Mouse (Mus musculus): Measurements from ENCODE around the gene Mlxipl.
"Not testable (repeated sequence)": the region's sequence is repeated elsewhere in the genome, so short reads cannot be mapped to it uniquely, and the experiment has no call there.

Mlxipl gene

GRCm38 (mm10) chr5:135089653-135090052 lies at the start of gene Mlxipl:
Gene Mlxipl, plus strand, starts transcription at chr5:135089890.
- DNase-seq (ENCODE audit: low read depth): no peak

- DNase-seq (ENCODE audit: low read depth): no peak
Measured at GRCm38 (mm10) chr5:135040059-135040458, 49.6 kb upstream of the Mlxipl start.

GRCm38 (mm10) chr5:135040777-135041176 lies 48.9 kb upstream of the Mlxipl start:
- DNase-seq (ENCODE audit: low read depth): no peak

- DNase-seq (ENCODE audit: low read depth): no peak
Measured at GRCm38 (mm10) chr5:135042105-135042788, 47.4 kb upstream of the Mlxipl start.

GRCm38 (mm10) chr5:135044575-135044974 lies 45.1 kb upstream of the Mlxipl start:
- DNase-seq (ENCODE audit: low read depth): no peak

GRCm38 (mm10) chr5:135048539-135048938 lies 41.2 kb upstream of the Mlxipl start:
- no peak for DNase-seq (ENCODE audit: low read depth)

- not testable (repeated sequence) for DNase-seq (ENCODE audit: low read depth)
Measured at GRCm38 (mm10) chr5:135049268-135049667, 40.4 kb upstream of the Mlxipl start.

GRCm38 (mm10) chr5:135053356-135053755 lies 36.3 kb upstream of the Mlxipl start:
- DNase-seq (ENCODE audit: low read depth): no peak

- peak; percentile 97 for DNase-seq (ENCODE audit: low read depth)
Measured at GRCm38 (mm10) chr5:135063629-135064381, 25.9 kb upstream of the Mlxipl start, which contains the start of gene Dnajc30. Gene Dnajc30, plus strand, starts transcription at chr5:135064202.

GRCm38 (mm10) chr5:135064382-135064766 lies 25.3 kb upstream of the Mlxipl start:
- DNase-seq (ENCODE audit: low read depth): no peak

GRCm38 (mm10) chr5:135064909-135065446 lies 24.7 kb upstream of the Mlxipl start, which contains the start of gene Bud23:
Gene Bud23, minus strand, starts transcription at chr5:135064959.
- not testable (repeated sequence) for DNase-seq (ENCODE audit: low read depth)

- no peak for DNase-seq (ENCODE audit: low read depth)
Measured at GRCm38 (mm10) chr5:135066008-135066407, 23.7 kb upstream of the Mlxipl start.

- DNase-seq (ENCODE audit: low read depth): no peak
Measured at GRCm38 (mm10) chr5:135070448-135070847, 19.2 kb upstream of the Mlxipl start.

GRCm38 (mm10) chr5:135072061-135072460 lies 17.6 kb upstream of the Mlxipl start:
- DNase-seq (ENCODE audit: low read depth): no peak

GRCm38 (mm10) chr5:135072720-135073119 lies 17.0 kb upstream of the Mlxipl start:
- DNase-seq (ENCODE audit: low read depth): no peak

GRCm38 (mm10) chr5:135073349-135074150 lies 16.1 kb upstream of the Mlxipl start:
- DNase-seq (ENCODE audit: low read depth): no peak

GRCm38 (mm10) chr5:135075655-135076054 lies 14.0 kb upstream of the Mlxipl start:
- DNase-seq (ENCODE audit: low read depth): peak; percentile 23

GRCm38 (mm10) chr5:135076368-135076767 lies 13.3 kb upstream of the Mlxipl start:
- no peak for DNase-seq (ENCODE audit: low read depth)

GRCm38 (mm10) chr5:135076931-135077505 lies 12.7 kb upstream of the Mlxipl start:
- DNase-seq (ENCODE audit: low read depth): no peak

- DNase-seq (ENCODE audit: low read depth): peak; percentile 66
Measured at GRCm38 (mm10) chr5:135077564-135078481, 11.9 kb upstream of the Mlxipl start, which contains the start of gene Vps37d. Gene Vps37d, minus strand, starts transcription at chr5:135078266.

- DNase-seq (ENCODE audit: low read depth): no peak
Measured at GRCm38 (mm10) chr5:135078482-135078810, 11.2 kb upstream of the Mlxipl start.
